Mouse (Mus musculus) cerebellum, postnatal 36 days (tissue): Measurements from ENCODE around the gene Adamts6.
A peak's percentile ranks its signal among the peaks of the same experiment; 100 is the strongest.

Experiments
- DNase-seq, 2 experiments: peaks; one replicate each; pipeline ENCODE4 v3.0.0; 2021 to 2022; ENCODE audit warnings: mixed read lengths in 2 of 2

The Adamts6 gene

DNA sequence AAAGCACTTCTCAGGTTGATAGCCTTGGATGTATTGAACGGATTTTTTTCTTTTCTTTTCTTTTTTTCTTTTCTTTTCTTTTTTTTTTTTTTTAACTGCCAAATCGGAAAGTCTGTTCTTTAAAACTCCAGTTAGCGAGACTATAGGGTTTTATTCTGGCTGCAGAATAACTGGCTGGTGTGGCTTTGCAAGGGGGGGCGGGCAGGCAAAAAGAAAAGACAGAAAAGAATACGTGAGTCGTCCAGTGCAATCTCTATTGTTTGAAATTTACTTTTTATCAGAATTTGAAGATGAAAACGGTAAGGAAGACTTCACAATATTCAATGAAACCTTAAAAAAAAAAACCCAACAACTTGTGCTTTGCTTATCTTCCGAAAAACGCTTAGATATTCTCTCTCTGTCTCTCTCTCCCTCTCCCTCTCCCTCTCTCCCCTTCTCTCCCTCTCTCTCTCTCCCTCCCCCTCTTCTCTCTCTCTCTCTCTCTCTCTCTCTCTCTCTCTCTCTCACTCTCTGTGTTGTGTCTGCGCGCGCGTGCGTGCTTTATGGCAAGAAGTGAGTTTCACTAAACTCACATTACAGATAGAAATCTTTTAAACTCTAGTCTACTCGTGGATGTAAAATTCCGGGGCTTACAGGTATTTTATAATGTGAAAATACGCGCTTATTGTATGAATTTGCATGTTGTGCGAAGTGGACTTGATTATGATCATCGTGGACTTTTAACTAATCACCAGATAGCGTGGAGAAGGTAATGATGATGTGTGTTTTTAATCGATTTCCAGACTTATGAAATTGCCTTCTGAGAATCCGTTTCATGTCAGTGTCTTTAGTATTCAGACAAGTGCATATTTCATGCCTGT lies at the start of gene Adamts6:
Gene Adamts6 (plus strand): TSS at position 470 of the 860 bp plus-strand sequence.
- DNase-seq, result peak in 1 of 2 experiments; percentile 9

DNA sequence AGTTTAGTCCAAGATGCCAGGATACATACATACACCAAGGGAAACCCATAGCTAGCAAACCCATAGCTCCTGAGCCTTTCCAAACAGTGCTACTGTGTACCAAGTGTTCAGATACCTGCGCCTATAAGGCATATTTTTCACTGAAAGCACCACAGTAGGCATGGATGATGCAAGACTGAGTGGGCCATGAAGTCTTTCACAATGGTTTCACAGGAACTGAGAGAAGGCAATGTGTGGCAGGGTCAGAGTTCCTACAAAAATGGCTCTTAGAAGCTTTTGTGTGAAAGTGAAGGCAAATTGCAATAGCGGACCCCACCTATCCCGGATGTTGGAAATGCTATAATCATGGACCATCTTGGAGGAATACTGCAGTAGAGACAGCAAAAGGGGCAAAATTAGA lies 28.6 kb upstream of the Adamts6 start:
- DNase-seq, result no peak

DNA sequence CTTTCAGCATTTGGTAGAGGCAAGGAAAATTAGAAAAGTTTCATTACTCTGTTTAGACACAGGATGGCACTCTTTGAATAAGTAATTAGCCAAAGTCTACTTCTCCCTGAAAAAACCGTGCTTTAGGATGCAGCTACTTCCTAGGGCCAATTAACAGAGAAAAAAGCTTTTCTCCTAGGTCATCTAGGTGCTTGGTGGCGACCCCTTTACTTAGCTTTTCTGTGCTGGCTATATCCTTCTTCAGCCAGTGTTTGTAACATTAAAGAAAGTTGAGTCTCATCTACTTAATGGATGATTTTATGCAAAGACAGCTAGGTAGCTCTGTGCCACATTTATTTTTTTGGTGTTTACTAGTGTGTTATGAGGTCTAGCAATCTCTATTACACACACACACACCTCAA lies 2.6 kb upstream of the Adamts6 start:
- DNase-seq, result peak in 1 of 2 experiments; percentile 32

DNA sequence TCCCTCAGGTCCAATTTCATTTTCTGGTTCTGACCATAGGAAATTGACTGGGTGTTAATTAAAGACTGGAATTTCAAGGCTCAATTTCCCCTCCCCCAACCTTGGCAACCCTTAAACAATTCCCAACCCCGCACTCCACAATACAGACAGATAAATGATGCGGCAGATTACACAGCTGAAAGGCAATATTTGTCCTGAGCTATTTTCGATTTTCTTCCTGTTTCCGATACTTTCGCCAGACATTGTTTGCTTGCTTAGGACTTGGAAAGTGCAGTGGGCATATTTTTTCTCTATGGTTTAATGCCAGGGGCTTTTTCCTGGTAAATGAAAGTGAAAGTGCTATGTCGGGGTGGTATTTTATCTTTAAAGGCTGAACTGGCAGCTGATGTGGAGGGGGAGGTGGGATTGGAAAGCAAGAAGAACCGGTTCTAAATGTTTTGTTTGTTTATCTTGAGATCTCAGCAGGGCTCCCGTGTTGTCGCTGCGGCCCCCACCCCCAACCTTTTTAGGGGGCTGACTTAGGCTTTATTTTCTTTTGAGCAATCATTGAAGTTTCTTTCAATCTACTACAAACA lies 1.8 kb upstream of the Adamts6 start:
- peak; percentile 14 to 22 for DNase-seq

DNA sequence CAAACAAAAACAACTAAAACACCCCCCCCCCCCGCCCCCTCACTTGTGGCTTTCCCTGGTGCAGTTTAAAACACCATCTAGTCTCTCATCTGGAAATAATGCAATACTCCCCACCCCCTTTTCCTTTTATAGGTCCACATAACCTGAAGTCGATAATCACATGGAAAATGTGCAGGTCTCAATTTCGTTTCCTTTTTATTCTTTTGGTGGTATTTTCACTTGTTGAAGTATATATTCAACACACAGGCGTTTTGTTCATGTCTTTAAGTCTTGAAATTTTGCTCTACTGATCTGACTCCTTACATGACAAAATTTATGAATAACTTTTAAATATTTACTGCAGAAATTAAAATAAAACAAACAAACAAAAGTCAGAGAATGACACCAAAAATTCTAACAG lies 1.3 kb upstream of the Adamts6 start:
- DNase-seq, result no peak

DNA sequence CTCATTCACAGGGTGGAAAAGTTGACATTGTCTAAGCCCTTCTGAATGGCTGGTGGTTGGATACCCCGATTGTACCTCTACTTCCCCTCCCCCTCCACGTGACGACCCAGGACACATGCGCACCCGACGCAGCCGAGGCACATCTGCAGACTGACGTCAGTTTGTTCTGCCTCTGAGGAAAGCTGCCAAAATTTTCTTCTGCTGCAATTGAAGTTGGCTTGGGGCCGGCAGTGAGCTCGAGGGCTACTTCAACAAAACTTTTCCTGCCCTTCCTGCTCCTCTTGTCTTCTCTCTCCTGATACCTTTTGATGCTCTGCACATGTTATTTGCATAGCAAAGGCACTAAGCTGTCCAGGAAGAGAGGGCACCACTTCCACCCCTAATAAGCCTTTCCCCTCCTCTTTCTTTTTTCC lies 732 bp upstream of the Adamts6 start:
- DNase-seq, result peak; percentile 56 to 57

DNA sequence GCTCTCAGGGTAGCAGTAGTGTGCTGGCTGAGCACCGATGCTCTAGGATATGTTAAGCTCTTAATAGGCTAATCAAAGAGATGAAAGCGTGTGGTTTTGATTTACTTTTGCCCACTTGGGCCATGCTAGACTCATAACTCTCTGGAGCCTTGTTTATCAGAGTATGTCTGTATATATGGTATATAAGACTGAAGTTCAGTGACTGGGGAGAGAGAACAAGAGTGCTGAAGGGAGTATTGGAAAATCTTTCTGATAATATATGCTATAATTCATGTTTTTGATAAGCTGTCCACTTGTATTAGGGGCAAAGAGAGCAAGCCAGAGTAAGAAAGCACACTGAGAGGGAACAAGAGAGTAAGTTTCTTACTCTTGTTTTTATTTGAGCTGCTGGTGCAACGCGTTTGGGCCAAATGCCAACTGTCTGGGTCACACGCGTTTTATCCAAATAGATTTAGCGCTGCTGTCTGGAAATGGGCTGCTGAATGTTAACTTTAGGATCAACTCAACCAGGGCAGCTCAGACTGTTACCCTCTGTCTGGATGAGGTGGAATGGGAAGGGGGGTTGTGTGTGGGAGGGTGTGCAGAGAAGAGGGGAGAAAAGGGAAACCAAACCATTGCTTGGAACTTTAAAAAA lies 708 bp downstream of the Adamts6 start:
- DNase-seq, result peak; percentile 37 to 53

DNA sequence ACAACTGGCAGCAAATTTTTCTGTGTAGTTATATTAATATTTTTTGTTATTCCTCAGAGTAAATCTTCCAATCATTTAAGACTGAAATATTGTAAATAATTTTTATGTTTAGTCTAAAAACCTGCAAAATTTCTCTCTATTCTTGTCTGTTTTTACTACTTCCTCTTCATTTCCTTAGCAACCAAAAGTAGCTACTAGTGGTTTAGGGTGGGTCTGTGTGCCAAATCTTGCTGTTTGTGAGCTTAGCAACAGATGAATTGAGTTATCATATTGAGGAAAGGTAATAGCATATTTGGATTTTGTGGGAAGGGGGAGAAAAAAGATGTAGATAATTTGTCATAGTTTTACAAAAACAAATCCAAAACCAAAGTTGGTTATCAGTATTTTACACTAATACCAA lies 1.5 kb downstream of the Adamts6 start:
- DNase-seq, result no peak

DNA sequence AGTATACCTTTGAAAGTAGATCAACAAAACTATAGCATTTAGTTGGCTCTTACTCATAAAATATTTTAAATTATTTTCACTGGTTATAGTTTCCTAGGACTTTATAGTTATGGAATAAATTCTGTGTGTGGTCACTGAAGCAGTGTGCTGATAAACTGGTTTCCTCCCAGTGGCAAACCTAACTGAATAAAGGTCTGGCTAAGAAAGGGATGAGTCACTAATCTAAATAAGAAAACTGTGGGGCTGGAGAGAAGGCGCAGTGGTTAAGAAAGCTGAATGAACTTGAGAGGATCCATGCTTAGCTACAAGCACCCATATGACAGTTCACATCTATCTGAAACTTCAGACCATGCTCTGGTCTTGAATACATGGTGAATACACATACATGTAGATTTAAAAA lies 7.8 kb downstream of the Adamts6 start:
- DNase-seq, result no peak

DNA sequence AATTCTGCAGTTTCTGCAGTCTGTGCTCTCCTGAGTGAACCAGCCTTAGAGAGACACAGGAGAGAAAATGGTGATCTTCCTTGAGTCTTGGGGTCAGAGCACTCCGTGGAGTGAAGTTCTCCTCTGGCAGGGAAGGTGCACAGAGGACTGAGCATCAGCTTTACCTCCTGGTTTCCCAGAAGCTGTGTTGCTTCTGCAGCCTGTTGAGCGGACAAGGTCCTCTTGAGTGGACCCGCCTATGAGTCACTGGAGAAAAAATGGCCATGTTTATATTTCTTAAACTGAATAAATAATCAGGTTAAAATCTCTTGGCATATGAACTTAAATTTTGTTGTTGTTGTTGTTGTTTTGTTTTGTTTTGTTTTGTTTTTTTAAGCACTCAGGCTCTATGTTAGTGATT lies 41.7 kb downstream of the Adamts6 start:
- no peak for DNase-seq

DNA sequence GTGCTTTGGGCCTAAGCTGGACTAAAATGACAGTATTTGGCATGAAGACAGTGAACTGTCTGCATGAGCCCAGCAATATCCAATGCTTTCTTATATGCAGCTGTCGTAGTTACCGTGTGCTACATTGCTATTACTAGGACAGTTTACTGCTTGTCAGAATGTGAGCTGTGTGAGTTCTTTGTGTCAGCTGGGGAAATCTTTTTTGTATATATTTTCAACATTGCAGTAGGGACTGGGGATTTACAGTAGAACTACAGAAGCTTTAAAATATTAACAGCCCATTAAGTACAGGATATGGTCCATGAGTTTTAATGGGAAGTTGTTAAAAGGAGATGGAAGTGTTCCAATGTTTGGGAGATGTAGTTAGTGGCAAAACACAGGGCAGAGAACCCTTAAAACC lies 42.1 kb downstream of the Adamts6 start:
- no peak for DNase-seq

DNA sequence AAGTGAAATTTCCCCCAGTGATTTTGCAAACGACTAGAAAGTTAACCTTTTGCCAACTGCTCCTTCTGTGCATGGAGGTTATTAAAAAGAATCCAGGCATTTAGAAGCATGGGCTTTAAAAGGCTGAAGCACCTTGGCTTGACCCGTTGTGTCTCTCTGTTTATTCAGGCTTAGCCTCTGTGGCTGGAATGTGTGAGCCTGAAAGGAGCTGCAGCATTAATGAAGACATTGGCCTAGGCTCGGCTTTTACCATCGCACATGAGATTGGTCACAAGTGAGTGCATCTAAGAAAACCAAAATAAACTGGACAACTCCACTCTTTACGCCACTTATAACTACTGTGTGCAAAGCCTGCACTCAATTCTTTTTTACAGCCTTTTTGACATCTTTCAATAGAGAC lies 65.0 kb downstream of the Adamts6 start:
- DNase-seq, result no peak

DNA sequence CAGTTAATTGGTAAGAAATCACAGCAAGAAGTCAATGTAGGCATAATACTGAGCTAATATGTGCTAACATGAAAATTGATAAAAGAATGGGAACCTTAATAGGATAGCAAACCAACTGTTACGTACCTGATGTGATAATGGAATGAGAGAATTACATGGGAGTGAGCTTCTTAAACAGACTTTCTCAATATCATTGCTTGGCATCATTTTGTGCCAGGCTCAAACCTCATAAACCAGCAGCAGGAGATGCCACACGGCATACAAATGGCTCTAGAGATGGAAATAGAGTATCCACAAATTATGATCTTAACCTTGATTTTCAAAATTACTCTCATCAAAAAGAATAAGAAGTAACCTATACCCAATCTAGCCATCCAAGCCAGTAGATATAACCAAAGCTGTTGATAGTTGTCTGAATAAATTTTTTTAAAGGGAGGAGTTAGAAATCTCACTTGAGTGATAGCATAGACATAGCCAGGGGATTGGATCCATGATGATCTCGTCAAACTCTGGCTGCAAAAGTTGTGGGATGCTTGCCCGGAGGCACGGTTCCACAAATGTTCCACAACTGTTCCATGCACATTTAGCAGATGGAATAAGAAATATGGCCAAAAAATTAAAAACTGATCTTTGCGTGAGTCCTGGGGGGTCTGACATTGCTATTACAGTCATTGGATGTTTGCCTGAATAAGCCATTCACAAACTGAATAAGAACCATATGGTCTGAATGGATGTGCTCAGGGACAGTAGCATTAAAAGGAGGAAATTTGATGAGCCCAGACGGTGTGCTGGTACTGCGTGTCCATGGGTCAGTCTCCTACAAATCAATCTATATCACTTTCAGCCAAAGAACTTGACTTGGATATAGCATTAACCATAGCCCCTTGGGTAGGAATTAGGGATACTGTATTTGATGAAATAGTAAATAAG lies 106.1 kb downstream of the Adamts6 start:
- peak; percentile 21 to 30 for DNase-seq

DNA sequence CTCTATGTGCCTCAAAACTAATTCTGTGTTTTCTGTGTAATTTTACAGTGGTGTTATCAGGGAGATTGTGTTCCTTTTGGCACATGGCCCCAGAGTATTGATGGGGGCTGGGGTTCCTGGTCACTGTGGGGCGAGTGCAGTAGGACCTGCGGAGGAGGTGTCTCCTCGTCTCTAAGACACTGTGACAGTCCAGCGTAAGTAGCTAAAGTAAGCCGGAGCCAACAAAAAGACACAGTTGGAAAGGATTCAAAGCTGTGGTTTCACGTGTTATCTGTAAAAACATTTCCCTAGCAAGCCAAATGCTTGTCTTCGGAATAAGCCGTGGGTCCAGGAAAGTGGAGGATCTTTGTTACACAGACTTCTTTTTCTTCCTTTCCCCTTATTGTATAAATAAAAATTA lies 110.2 kb downstream of the Adamts6 start:
- no peak for DNase-seq

DNA sequence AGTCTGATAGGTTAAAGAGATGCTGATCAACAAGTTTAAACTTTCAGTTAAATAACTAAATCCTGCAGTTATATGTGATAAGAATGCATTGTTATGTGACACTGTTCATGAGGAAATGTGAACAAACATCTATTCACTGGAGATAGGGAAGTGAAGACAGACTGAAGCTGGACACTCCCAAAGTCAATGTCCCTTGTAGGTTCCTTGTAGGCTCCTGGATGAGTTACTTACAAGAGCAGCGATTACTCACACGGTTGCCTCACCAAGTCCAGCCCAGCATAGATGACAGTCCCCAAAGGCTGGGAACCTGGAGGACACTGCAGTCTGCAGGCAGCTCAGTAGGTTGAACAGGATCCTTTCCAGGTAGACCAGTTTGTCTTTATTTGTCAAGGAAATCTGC lies 145.1 kb downstream of the Adamts6 start:
- DNase-seq, result no peak

DNA sequence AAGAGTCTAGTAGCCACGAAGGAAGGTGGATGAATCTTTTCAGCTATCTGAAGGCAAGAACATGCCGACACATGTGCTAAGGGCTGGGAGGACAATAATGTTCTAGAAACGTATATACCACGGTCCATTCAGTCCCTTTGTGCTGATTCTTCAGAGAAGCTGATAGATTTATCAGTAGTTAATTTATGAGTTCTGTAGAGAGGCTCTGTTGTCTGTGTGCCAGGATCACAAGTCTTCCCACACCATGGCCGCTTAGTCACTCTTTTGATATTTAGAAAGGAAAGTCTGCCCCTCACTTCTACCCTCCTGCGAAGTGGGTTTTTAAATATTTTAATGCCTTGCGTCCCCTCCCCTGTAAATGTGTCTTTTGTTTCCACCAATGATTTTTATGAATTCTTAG lies 154.9 kb downstream of the Adamts6 start:
- DNase-seq, result no peak

DNA sequence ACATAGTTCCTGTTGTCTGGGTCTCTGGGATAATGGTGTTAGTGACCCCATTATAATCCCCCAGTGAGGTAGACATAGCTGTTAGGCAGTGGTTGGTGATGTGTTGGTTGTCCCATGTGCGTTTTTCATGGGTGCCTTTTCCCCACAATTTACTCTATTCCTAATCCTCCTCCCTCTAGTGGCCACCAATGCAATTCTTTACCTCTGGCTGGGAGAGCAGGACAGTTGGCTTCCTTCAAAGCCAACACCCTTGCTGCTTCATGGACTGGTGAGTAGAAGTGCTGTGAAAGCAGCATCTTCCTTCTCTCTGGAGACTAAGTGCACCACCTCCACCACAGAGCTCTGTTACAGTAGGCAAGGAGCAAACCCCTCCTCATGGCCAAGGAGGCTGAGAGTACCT lies 157.8 kb downstream of the Adamts6 start:
- DNase-seq, result no peak

DNA sequence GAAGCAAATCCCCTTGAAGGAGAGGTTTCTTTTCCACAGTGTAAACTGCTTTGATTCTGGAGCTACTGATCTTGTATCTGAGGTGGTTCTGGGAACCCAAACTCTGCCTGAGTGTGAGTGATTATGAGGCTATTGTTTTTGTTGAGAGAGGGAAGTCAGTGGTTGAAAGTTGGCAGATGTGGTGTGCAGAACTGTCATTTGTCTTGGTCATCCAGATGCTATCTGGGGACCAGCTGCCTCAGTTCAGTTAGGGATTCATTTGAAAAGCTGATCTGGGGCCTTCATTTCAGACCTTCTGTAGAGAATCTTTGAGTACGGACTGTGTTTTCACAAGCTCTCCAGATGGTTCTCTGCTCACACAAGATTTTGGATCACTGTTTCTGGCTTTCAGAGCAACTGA lies 159.3 kb downstream of the Adamts6 start:
- DNase-seq, result no peak

DNA sequence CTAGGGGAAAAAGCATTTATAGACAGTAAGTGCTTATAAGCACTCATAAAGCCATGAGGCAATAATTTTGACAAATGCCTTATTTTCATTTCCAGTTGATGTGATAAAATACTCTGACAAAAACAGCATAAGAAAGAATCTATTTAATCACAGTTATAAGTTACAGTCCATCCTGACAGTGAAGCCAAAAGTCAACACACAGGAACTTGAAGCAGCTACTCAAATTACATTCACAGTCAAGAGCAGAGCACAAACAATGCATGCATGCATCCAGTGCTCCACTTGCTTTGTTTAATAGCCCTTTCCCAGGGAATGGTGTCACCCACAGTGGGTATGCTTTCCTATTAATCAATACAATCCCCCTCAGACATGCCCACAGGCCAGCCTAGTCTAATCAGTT lies 159.8 kb downstream of the Adamts6 start:
- no peak for DNase-seq

DNA sequence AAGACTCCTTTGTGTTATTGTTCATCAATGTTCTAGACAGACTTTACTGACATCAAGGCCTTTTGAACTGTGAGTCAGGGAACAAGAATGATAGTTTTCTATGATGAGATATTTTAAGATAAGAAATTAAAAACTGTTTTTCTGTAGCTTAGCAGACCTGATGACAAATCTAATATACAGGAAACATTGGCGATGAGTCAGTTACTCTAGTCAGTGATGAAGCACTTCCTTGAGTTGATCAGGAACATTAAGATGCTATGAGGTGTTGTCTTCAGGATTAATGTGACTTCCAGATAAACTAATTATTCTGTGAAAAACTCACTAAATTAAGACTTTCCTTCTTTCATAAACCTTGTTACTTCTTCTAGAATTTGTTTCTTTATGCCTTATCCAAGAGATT lies 160.7 kb downstream of the Adamts6 start:
- no peak for DNase-seq

DNA sequence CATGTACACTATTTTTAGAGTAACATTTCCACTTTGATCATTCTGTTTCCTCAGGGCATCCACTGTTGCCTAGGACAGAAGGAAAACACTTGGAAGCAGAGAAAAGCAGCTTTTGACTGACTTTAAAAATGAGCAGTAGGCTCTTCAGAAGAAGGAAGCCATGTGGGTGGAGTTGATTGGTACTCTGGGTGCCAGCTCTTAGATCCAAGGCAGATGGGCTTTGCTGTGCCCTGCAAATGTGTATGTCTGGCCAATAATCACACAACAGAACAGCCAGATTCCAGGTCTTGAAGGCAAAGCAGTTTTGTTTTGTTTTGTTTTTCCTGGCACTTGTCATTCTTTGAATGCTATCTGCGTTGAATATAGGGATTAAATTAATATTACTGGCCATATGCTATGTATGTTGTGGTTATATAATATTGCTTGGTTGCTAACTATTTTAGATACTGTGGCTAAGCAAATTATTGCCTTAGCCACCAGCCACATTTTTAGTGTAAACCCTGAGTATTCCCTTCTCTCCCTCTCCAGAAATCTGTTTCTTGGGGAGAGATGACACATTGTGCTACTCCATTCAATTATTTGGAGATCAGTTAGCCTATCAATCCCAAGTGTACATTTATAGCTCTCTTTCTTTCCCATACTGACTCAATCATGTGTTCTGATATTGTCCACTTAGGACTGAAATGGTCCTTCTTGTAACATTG lies 165.8 kb downstream of the Adamts6 start:
- DNase-seq, result no peak

DNA sequence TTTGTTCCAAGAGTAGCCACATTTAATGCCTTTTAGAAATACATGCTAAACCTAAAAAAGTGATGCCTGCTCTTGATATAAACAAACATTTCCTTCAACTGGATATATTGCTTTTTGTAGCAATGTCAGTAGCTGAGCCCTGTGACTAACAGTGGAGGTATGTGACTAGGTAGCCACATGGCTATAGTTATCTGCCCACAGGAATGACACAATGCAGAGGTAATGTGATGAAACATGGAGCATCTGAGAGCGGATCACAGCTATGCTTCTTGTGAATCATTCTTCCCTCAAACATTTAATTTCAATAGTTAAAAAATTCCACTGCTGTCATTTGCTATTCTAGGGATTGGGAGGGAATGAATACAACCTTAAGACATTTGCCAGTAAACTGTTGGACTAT lies 172.7 kb downstream of the Adamts6 start:
- DNase-seq, result no peak
